ENCODE assay signal across 8 mouse cellular contexts in the genomic region with DNA sequence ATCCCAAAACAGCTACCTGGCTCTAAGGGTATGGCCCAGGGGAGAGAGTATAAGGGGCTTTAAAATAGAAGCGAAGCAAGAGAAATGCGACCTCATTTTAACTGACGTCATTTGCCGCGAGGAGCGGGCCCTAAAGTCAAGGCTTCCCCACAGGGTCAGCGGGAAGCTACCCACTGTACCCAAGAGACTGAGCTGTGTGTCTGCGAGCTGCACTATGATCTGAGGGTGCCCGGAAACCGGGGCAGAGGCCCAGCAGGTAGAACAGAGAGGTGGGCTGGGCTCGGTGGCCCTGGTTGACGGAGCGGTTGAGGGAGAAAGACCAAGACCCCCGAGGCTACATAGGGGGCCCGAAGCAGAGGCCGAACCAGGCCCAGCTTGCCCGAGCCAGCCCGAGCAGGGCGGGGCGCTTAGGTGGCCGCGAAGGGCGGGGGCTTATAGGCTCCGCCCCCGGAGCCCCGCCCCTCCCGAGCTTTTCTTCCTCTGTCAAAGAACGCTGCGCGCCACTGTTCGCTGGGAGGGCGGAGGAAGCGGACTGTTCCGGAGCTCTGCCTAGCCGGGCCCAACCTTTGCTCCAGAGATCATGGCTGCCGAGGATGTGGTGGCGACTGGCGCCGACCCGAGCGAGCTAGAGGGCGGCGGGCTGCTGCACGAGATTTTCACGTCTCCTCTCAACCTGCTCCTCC. TPM values are rescaled to one million over a fixed set of nuclear protein-coding genes. Genes with fewer than 3 reads are reported as not detected.
DNase-seq lines count a peak whose midpoint lies in the region; ATAC-seq and TF ChIP-seq lines count a peak whose summit lies in the region.

A gene (plus strand): TSS at position 500 of the 683 bp plus-strand sequence.

- H3K9ac ChIP-seq in CH12.LX (ENCODE audit: insufficient read depth, low read depth): peak within 1 kb of the TSS; percentile 87
- H3K9ac ChIP-seq in forebrain, embryonic 11.5 days (ENCODE audit: low read length): peak within 1 kb of the TSS; percentile 77
- H3K9ac ChIP-seq in heart, embryonic 15.5 days: peak within 1 kb of the TSS; percentile 81
- peak within 1 kb of the TSS; percentile 79 for H3K9ac ChIP-seq in liver, embryonic 13.5 days
- H3K9ac ChIP-seq in stomach, embryonic 14.5 days (replicated peaks; ENCODE audit: low read depth, low read length): peak within 1 kb of the TSS; percentile 40

- H3K27ac ChIP-seq in CH12.LX (ENCODE audit: insufficient read depth, low read depth): peak within 1 kb of the TSS; percentile 50
- peak within 1 kb of the TSS; percentile 53 for H3K27ac ChIP-seq in forebrain, embryonic 11.5 days (ENCODE audit: low read depth, low read length)
- H3K27ac ChIP-seq in heart, embryonic 15.5 days: peak within 1 kb of the TSS; percentile 85
- H3K27ac ChIP-seq in liver, embryonic 13.5 days: peak within 1 kb of the TSS; percentile 72
- peak within 1 kb of the TSS; percentile 66; the same call in 1 of the 2 replicates for H3K27ac ChIP-seq in stomach, embryonic 14.5 days (ENCODE audit: low read length)

- TF ChIP-seq POLR2A in CH12.LX (IDR thresholded peaks at IDR 0.05; ENCODE audit: low read depth, low read length): peak; percentile 99

- in situ Hi-C loops in CH12.LX (cut with MboI; ENCODE audit: low pct_ligation_motif_present, low pct_unique_long_range_greater_than_20kb, low sequenced_read_pairs): no loop called here

- WGBS in forebrain, embryonic 11.5 days: 27% methylated on average over 36 of the region's 45 CpGs
- WGBS in heart, embryonic 15.5 days: 14% methylated on average over 23 of the region's 45 CpGs
- WGBS in liver, embryonic 13.5 days (ENCODE audit: insufficient replicate concordance): 18% methylated on average over 33 of the region's 45 CpGs
- 19% methylated on average over 43 of the region's 45 CpGs for WGBS in stomach, embryonic 14.5 days

- ATAC-seq in forebrain, embryonic 11.5 days (replicated peaks; ENCODE audit: low FRiP score): peak; percentile 94
- ATAC-seq in heart, embryonic 15.5 days (replicated peaks; ENCODE audit: insufficient number of reproducible peaks, insufficient read depth, low FRiP score, low read depth): peak; percentile 94
- peak; percentile 92 for ATAC-seq in liver, embryonic 13.5 days (ENCODE audit: low read depth)
- peak; percentile 95 for ATAC-seq in stomach, embryonic 14.5 days (ENCODE audit: insufficient number of reproducible peaks, insufficient read depth, low FRiP score, low read depth)

- no peaks in the 10 kb centered on the region for H3K9me3 ChIP-seq in CH12.LX (replicated peaks; ENCODE audit: low read length)
- H3K9me3 ChIP-seq in forebrain, embryonic 11.5 days (ENCODE audit: control insufficient read depth, low read length): no peaks in the 10 kb centered on the region
- H3K9me3 ChIP-seq in heart, embryonic 15.5 days (replicated peaks): no peaks in the 10 kb centered on the region
- H3K9me3 ChIP-seq in liver, embryonic 13.5 days (replicated peaks): no peaks in the 10 kb centered on the region
- H3K9me3 ChIP-seq in stomach, embryonic 14.5 days (ENCODE audit: control insufficient read depth, low read depth, low read length): no peaks in the 10 kb centered on the region

- peak within 1 kb of the TSS; percentile 61 to 100 (median 71) for H3K4me3 ChIP-seq in CH12.LX (replicated peaks in 1 of 3; ENCODE audit: low read depth in 2 of 3, low read length in 2 of 3, poor library complexity in 1 of 3)
- peak within 1 kb of the TSS; percentile 61 for H3K4me3 ChIP-seq in forebrain, embryonic 11.5 days (ENCODE audit: low read depth, low read length)
- H3K4me3 ChIP-seq in heart, embryonic 15.5 days: peak within 1 kb of the TSS; percentile 70
- peak within 1 kb of the TSS; percentile 70 for H3K4me3 ChIP-seq in liver, embryonic 13.5 days (replicated peaks)
- H3K4me3 ChIP-seq in stomach, embryonic 14.5 days (ENCODE audit: low read depth, low read length): peak within 1 kb of the TSS; percentile 55

- peaks cover 7% of the 10 kb centered on the region for H3K79me2 ChIP-seq in CH12.LX (replicated peaks; ENCODE audit: control insufficient read depth, extremely low read depth, insufficient read depth, poor library complexity, severe bottlenecking)

- peak; percentile 67 for DNase-seq in CH12.LX (ENCODE audit: extremely low read depth)
- DNase-seq in c-Kit-positive CD71-positive TER-119-negative erythroid progenitor cells, embryonic 14.5 days (ENCODE audit: low read depth): peak; percentile 62
- DNase-seq in forebrain, embryonic 11.5 days (ENCODE audit: low spot score): peak; percentile 90
- DNase-seq in kidney, postnatal 25 days: peak; percentile 84 to 92
- peak; percentile 71 for DNase-seq in liver, embryonic 13.5 days
- DNase-seq in natural killer cell, adult 2 months (ENCODE audit: low spot score in 2 of 2): peak; percentile 81 to 83

- no peaks in the 10 kb centered on the region for H3K27me3 ChIP-seq in CH12.LX (replicated peaks)
- H3K27me3 ChIP-seq in forebrain, embryonic 11.5 days (ENCODE audit: control insufficient read depth, insufficient read depth, low read length): no peaks in the 10 kb centered on the region
- H3K27me3 ChIP-seq in heart, embryonic 15.5 days: no peaks in the 10 kb centered on the region
- H3K27me3 ChIP-seq in liver, embryonic 13.5 days: no peaks in the 10 kb centered on the region
- no peaks in the 10 kb centered on the region for H3K27me3 ChIP-seq in stomach, embryonic 14.5 days (ENCODE audit: control insufficient read depth, insufficient read depth, low read length)

- peaks cover 3 to 10% of the 10 kb centered on the region in 2 experiments for H3K36me3 ChIP-seq in CH12.LX (replicated peaks in 1 of 2; ENCODE audit: control insufficient read depth in 1 of 2, insufficient read depth in 1 of 2, low read length in 1 of 2)
- H3K36me3 ChIP-seq in forebrain, embryonic 11.5 days (ENCODE audit: control insufficient read depth, insufficient read depth, low read length): no peaks in the 10 kb centered on the region
- no peaks in the 10 kb centered on the region for H3K36me3 ChIP-seq in heart, embryonic 15.5 days
- H3K36me3 ChIP-seq in liver, embryonic 13.5 days: no peaks in the 10 kb centered on the region; the same call in 1 of the 2 replicates
- no peaks in the 10 kb centered on the region for H3K36me3 ChIP-seq in stomach, embryonic 14.5 days (ENCODE audit: control insufficient read depth, insufficient read depth, low read length)

- H3K4me2 ChIP-seq in CH12.LX (ENCODE audit: insufficient read depth, low read depth, poor library complexity, severe bottlenecking): peak within 1 kb of the TSS; percentile 65
- peak within 1 kb of the TSS; percentile 59 for H3K4me2 ChIP-seq in forebrain, embryonic 11.5 days (ENCODE audit: low read depth, low read length, severe bottlenecking)
- peak within 1 kb of the TSS; percentile 59 for H3K4me2 ChIP-seq in heart, embryonic 15.5 days
- H3K4me2 ChIP-seq in liver, embryonic 13.5 days: peak within 1 kb of the TSS; percentile 78
- peak within 1 kb of the TSS; percentile 56 for H3K4me2 ChIP-seq in stomach, embryonic 14.5 days (replicated peaks; ENCODE audit: low read depth, low read length)

- no peak for TF ChIP-seq EP300 in CH12.LX (IDR thresholded peaks at IDR 0.05; ENCODE audit: low read length)

- TF ChIP-seq RAD21 in CH12.LX (IDR thresholded peaks at IDR 0.05; ENCODE audit: low read depth, low read length): no peak

- peaks cover 3 to 15% of the 10 kb centered on the region in 2 experiments; a peak in 3 of 4 replicates for H3K4me1 ChIP-seq in CH12.LX (ENCODE audit: control insufficient read depth in 1 of 2, insufficient read depth in 2 of 2)
- no peaks in the 10 kb centered on the region for H3K4me1 ChIP-seq in forebrain, embryonic 11.5 days (replicated peaks; ENCODE audit: control insufficient read depth, insufficient read depth, low read length)
- no peaks in the 10 kb centered on the region for H3K4me1 ChIP-seq in heart, embryonic 15.5 days (replicated peaks)
- peaks cover 19% of the 10 kb centered on the region for H3K4me1 ChIP-seq in liver, embryonic 13.5 days (replicated peaks)
- H3K4me1 ChIP-seq in stomach, embryonic 14.5 days (ENCODE audit: control insufficient read depth, insufficient read depth, low read length): no peaks in the 10 kb centered on the region

- dilution Hi-C loops in CH12.LX (cut with MboI; ENCODE audit: extremely low pct_ligation_motif_present, extremely low pct_unique_long_range_greater_than_20kb, low sequenced_read_pairs): no loop called here

- no peak for TF ChIP-seq CTCF in CH12.LX (conservative IDR thresholded peaks at IDR 0.05 in 1 of 2, IDR thresholded peaks at IDR 0.05 in 1 of 2; ENCODE audit: low read depth in 2 of 2, low read length in 2 of 2)

TF ChIP-seq in CH12.LX, 34 proteins besides CTCF, POLR2A, EP300 and RAD21 (continues in another document):
- peak; percentile 54 for TF ChIP-seq NRF1 (IDR thresholded peaks at IDR 0.05; ENCODE audit: low read depth, low read length)
- TF ChIP-seq CHD2 (IDR thresholded peaks at IDR 0.05; ENCODE audit: low read length): no peak
- no peak for TF ChIP-seq ZKSCAN1 (IDR thresholded peaks at IDR 0.05; ENCODE audit: borderline replicate concordance, low read depth, low read length)
- TF ChIP-seq SIN3A (IDR thresholded peaks at IDR 0.05; ENCODE audit: low read length): peak; percentile 57; the same call in 1 of the 2 replicates
- no peak for TF ChIP-seq JUND (conservative IDR thresholded peaks at IDR 0.05; ENCODE audit: low read depth, low read length)
- TF ChIP-seq MYC (IDR thresholded peaks at IDR 0.05; ENCODE audit: low read depth, low read length): 0 out of 2 replicates have a peak, but pooled peaks have one; percentile 17
- peak; percentile 97 for TF ChIP-seq NELFE (IDR thresholded peaks at IDR 0.05; ENCODE audit: low read depth, low read length)
- peak; percentile 93 for TF ChIP-seq ZMIZ1 (IDR thresholded peaks at IDR 0.05; ENCODE audit: low read depth, low read length)
- TF ChIP-seq MAZ (IDR thresholded peaks at IDR 0.05; ENCODE audit: low read depth, low read length): peak; percentile 74; the same call in 1 of the 2 replicates
- TF ChIP-seq TBP (conservative IDR thresholded peaks at IDR 0.05; ENCODE audit: low read depth, low read length): peak; percentile 82
- peak; percentile 87; the same call in 1 of the 2 replicates for TF ChIP-seq POLR2AphosphoS2 (IDR thresholded peaks at IDR 0.05; ENCODE audit: low read depth, low read length)
- 0 out of 2 replicates have a peak, but pooled peaks have one; percentile 23 for TF ChIP-seq MXI1 (IDR thresholded peaks at IDR 0.05; ENCODE audit: low read depth, low read length)
- 0 out of 2 replicates have a peak, but pooled peaks have one; percentile 27 for TF ChIP-seq ELF1 (IDR thresholded peaks at IDR 0.05; ENCODE audit: low read depth, low read length)

RNA-seq across cellular contexts. Expression of the gene that starts here (rescaled TPM):
- total RNA-seq in CH12.LX (2012; rRNA removed) (71.4 and 73.7 TPM in 2 replicates), CH12.LX (2014; rRNA removed) (174 and 190 TPM in 2 replicates)
- 87.2 and 91.4 TPM in 2 replicates for polyA plus RNA-seq in CH12.LX (2012; ENCODE audit: insufficient read length, low read depth)
- 382 and 393 TPM in 2 replicates for polyA plus RNA-seq in forebrain, embryonic 11.5 days (2014; fragmentation: Nextera tagmentation; extraction: Ambion mirVana)
- polyA plus RNA-seq in heart, embryonic 15.5 days (2015; fragmentation: Nextera tagmentation; extraction: Ambion mirVana): 112 and 135 TPM in 2 replicates
- polyA plus RNA-seq in liver, embryonic 13.5 days (2015; fragmentation: Nextera tagmentation; extraction: Ambion mirVana): 98.6 and 117 TPM in 2 replicates
- 245 and 259 TPM in 2 replicates for polyA plus RNA-seq in stomach, embryonic 14.5 days (2014; fragmentation: Nextera tagmentation; extraction: Ambion mirVana)

Comparison
In these comparisons a context has a peak if more than half of its experiments do, and no peak if none do; other contexts are left out.
1. Peak in every context shown above with its lines: DNase-seq, ATAC-seq, H3K4me3 ChIP-seq and H3K27ac ChIP-seq.